Mouse (Mus musculus): ENCODE measurements around the gene Mical1. TPM values are rescaled to one million over a fixed set of nuclear protein-coding genes. Genes with fewer than 3 reads are reported as not detected.

Mical1 gene
- polyA plus RNA-seq, 1 experiment from 2014 or later = 29.6 TPM

Other genes starting within 250 kb of the Mical1 start
- 28.0 and 29.1 TPM in 2 replicates for gene Fig4, start 173.1 kb upstream of the Mical1 start, polyA plus RNA-seq (2015; fragmentation: Nextera tagmentation; extraction: Ambion mirVana)
- gene Ak9, start 172.3 kb upstream of the Mical1 start, polyA plus RNA-seq (2015; fragmentation: Nextera tagmentation; extraction: Ambion mirVana) = 0.25 and 0.26 TPM in 2 replicates
- gene Zbtb24, start 25.9 kb upstream of the Mical1 start, polyA plus RNA-seq (2015; fragmentation: Nextera tagmentation; extraction: Ambion mirVana) = 20.5 and 21.6 TPM in 2 replicates
- gene Smpd2, start 14.1 kb downstream of the Mical1 start, polyA plus RNA-seq (2015; fragmentation: Nextera tagmentation; extraction: Ambion mirVana) = 31.6 and 39.4 TPM in 2 replicates
- gene Ppil6, start 14.1 kb downstream of the Mical1 start, polyA plus RNA-seq (2015; fragmentation: Nextera tagmentation; extraction: Ambion mirVana) = 2.7 and 4.6 TPM in 2 replicates
- 55.9 and 62.1 TPM in 2 replicates for gene Cd164, start 43.1 kb downstream of the Mical1 start, polyA plus RNA-seq (2015; fragmentation: Nextera tagmentation; extraction: Ambion mirVana)
- gene Ccdc162, start 240.3 kb downstream of the Mical1 start, polyA plus RNA-seq (2015; fragmentation: Nextera tagmentation; extraction: Ambion mirVana) = 0.50 and 1.5 TPM in 2 replicates